Mouse (Mus musculus) brain, embryonic 14.5 days (tissue): Measurements from ENCODE around the gene Baz2b.

Source experiments
- CTCF ChIP-seq: fragments of 200-500 bp; IDR thresholded peaks from 2 replicates; pipeline ENCODE4 v1.5.1; 2012; ENCODE audit warnings: inconsistent platforms, mild to moderate bottlenecking, moderate library complexity, borderline replicate concordance; ENCODE audit not compliant: insufficient read depth, insufficient read length; ENCODE audit errors: extremely low read depth
- POLR2A ChIP-seq: fragments of 200-500 bp; IDR thresholded peaks from 2 replicates; pipeline ENCODE4 v1.6.1; 2012; ENCODE audit warnings: mild to moderate bottlenecking, inconsistent platforms, borderline replicate concordance; ENCODE audit not compliant: poor library complexity, insufficient read depth, insufficient read length, severe bottlenecking; ENCODE audit errors: extremely low read depth

- no peak for TF ChIP-seq POLR2A
- TF ChIP-seq CTCF: no peak
Measured at GRCm38 (mm10) chr2:60166878-60167277, 42.8 kb downstream of the Baz2b start.
